Mouse (Mus musculus) bone marrow, adult 2 months (tissue): ENCODE measurements around the gene 9530068E07Rik.

Experiments used
- CTCF ChIP-seq: fragments of 200-500 bp; IDR thresholded peaks from 2 replicates; pipeline ENCODE4 v1.5.1; 2011; ENCODE audit warnings: low read length, control low read depth; ENCODE audit not compliant: control insufficient read depth, insufficient read depth
- POLR2A ChIP-seq: fragments of 200-500 bp; IDR thresholded peaks from 2 replicates; pipeline ENCODE4 v1.6.1; 2011; ENCODE audit warnings: low read depth, mild to moderate bottlenecking, control low read depth, low read length, borderline replicate concordance; ENCODE audit not compliant: control insufficient read depth

GRCm38 (mm10) chr11:52389933-52390332 lies 6.3 kb upstream of the 9530068E07Rik start:
- TF ChIP-seq POLR2A: no peak
- TF ChIP-seq CTCF: no peak
